Mouse (Mus musculus) stomach, postnatal 0 days (tissue): ENCODE data around the gene Mmp9.

Experiments
- CTCF ChIP-seq: IDR thresholded peaks from 2 replicates; pipeline ENCODE4 v1.5.1; 2016; ENCODE audit warnings: antibody characterized with exemption, low read depth, mild to moderate bottlenecking, moderate library complexity
- EP300 ChIP-seq: optimal IDR thresholded peaks from 2 replicates; pipeline ENCODE3; 2016; ENCODE audit warnings: antibody characterized with exemption

DNA sequence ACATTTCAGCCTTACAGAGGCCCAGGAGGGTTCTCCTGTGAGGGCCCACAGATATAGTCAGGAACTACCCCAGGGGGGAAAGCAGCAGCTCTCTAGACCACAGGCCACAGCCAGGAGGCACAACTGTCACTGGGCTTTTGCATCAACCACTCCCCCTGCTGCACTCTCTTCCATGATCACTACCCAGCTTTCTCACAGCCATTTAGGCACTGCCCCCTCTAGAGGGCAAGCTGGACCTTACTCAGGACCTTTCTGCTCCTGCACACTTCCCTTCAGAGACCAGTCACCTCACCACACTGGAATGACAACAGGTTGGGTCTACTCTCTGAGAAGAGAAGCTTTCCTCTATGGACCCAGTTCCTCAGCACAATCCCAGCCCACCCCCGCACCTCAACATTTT is 31.0 kb upstream of the Mmp9 start:
- TF ChIP-seq CTCF (peak; percentile 75), EP300 (no peak)
